Mouse (Mus musculus): Measurements from ENCODE around the gene Ipo13.

DNA sequence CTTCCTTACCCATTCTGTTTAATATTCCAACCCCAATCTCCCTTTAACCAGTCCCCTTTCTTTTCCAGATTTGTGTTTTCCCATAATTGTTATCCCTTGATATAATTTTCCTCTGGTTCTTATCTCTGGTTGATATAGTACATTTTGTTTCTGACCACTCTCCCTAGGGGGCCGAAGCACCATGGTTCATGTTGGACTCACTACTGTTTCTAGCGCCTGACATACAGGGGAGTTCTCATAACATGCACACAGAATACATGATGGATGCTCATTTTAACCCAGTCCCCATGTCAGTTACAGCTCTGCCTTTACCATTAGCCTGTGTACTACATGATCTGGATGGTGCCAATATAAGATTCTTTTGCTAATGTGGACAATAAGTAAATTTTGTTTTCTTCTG is 26.9 kb downstream of the Ipo13 start:
- TF ChIP-seq CTCF (IDR thresholded peaks at IDR 0.05; ENCODE audit: extremely low read depth, insufficient read depth, insufficient read length, insufficient replicate concordance) (no peak), POLR2A (IDR thresholded peaks at IDR 0.05; ENCODE audit: low read depth, low read length) (no peak)

All from spleen, adult 2 months (tissue).